Mouse (Mus musculus): ENCODE results near the gene Atp5g2. TPM values are rescaled to one million over a fixed set of nuclear protein-coding genes. Genes with fewer than 3 reads are reported as not detected.
A peak's percentile ranks its signal among the peaks of the same experiment; 100 is the strongest.

Gene Atp5g2
- polyA plus RNA-seq, 1 experiment = 212 TPM

DNA sequence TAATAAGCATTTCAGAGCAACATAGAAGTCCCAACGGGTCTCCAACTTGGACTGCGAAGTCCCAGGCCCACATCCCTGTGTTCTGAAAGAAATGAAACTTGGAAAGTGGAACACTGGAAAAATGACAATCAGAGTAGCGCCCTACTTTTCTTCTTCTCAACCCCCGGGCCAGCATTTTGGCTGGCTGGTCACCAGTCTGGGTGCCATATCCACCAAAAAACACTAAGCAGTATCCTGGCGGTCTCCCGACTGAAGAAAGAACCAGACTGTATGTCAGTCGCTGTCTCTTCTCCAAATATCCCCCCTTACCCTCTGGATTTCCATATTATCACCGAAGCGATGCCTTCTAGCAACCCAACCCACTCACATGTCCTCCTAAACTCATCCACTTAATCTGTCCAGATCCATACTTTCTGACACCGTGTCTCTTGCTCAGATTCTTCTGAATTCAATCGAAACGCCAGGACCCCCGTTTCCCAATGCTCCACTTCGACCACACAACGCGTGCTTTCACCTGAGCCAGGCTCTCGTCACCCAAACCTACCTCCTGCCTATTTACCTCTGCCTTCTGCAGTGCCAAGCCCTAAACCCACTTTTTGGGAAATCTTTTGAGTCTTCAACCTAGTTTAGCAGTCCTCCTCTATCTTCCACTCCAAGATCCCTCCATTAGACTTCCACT, 47.7 kb downstream of the Atp5g2 start:
- TF ChIP-seq POLR2A (IDR thresholded peaks at IDR 0.05; ENCODE audit: borderline replicate concordance, control insufficient read depth, low read depth, low read length) (no peak), CTCF (IDR thresholded peaks at IDR 0.05; ENCODE audit: control insufficient read depth, insufficient read depth, low read length) (no peak)
- WGBS = 2% methylated on average over 17 of the region's 17 CpGs
- Histone ChIP-seq H3K4me3 (replicated peaks; ENCODE audit: control insufficient read depth, low read depth, low read length) (peak overlapping the region; percentile 91), H3K4me1 (ENCODE audit: control insufficient read depth, insufficient read depth, low read length) (no peaks in the 10 kb centered on the region; the same call in 1 of the 2 replicates), H3K27ac (ENCODE audit: control insufficient read depth, insufficient read depth, low read depth, low read length, poor library complexity) (peak overlapping the region; percentile 45; the same call in 1 of the 2 replicates)

DNA sequence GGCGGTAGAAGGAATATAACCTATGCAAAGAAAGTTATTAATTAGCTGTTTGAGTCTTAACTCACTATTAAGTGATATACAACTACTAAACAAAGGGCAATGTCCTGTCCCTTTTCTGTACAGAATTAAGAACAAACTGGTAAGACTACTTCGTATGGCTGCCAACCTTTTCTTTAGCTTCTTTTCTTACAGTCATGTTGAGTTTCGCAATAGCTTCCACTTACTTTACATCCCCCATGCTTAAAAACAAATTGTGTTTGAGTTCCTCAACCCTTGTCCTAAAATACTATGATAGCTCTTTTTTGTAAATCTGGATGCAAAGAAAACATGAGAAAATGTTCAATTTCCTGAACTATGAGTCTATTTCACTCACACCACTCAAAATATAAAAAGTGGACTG, 49.0 kb downstream of the Atp5g2 start:
- WGBS = 58% methylated on average over 3 of the region's 3 CpGs
- Histone ChIP-seq H3K4me3 (replicated peaks; ENCODE audit: control insufficient read depth, low read depth, low read length) (no peak overlapping the region), H3K4me1 (ENCODE audit: control insufficient read depth, insufficient read depth, low read length) (no peaks in the 10 kb centered on the region; the same call in 1 of the 2 replicates), H3K27ac (ENCODE audit: control insufficient read depth, insufficient read depth, low read depth, low read length, poor library complexity) (no peak overlapping the region)
- TF ChIP-seq POLR2A (IDR thresholded peaks at IDR 0.05; ENCODE audit: borderline replicate concordance, control insufficient read depth, low read depth, low read length) (no peak), CTCF (IDR thresholded peaks at IDR 0.05; ENCODE audit: control insufficient read depth, insufficient read depth, low read length) (no peak)

DNA sequence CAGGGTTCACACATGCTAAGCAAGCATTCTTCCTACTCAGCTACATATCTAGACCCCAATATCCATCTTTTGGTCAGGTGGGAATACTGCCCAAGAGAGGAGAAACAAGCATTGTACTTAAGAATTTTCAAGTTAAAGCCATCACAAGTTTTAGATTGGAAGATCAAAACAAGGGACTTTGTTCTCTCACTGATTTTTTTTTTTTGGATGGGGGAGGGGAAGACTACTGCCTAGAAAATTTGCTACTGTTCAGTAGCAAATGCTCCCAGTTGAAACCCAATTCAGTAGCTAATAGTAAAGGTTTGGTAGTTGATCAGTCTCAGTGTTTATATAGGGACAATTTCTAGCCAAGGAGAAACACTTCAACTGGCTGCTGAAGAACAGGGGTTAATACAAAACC, 49.6 kb downstream of the Atp5g2 start:
- H3K4me1 ChIP-seq (ENCODE audit: control insufficient read depth, insufficient read depth, low read length) = no peaks in the 10 kb centered on the region; the same call in 1 of the 2 replicates
- H3K27ac ChIP-seq (ENCODE audit: control insufficient read depth, insufficient read depth, low read depth, low read length, poor library complexity) = no peak overlapping the region
- TF ChIP-seq CTCF (IDR thresholded peaks at IDR 0.05; ENCODE audit: control insufficient read depth, insufficient read depth, low read length) (no peak), POLR2A (IDR thresholded peaks at IDR 0.05; ENCODE audit: borderline replicate concordance, control insufficient read depth, low read depth, low read length) (no peak)
- no peak overlapping the region for H3K4me3 ChIP-seq (replicated peaks; ENCODE audit: control insufficient read depth, low read depth, low read length)

DNA sequence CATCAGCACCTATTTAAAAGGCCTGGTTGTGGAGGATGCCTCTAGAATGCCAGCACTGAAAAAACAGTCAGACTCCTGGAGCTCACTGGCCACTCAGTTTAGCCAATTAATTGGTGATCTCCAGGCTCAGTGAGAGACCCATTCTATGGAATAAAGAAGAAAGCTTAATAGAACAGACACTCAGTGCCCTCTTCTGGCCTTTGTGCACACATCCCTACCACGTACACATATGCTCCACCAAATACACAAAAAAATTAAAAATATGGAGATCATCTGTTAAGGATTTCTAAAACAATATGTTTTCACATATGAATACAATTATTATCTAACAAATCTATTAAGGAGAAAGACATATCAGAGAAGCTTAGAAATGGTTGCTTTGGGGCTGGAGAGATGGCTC, 51.4 kb downstream of the Atp5g2 start:
- TF ChIP-seq POLR2A (IDR thresholded peaks at IDR 0.05; ENCODE audit: borderline replicate concordance, control insufficient read depth, low read depth, low read length) = no peak
- TF ChIP-seq CTCF (IDR thresholded peaks at IDR 0.05; ENCODE audit: control insufficient read depth, insufficient read depth, low read length) = no peak
- Histone ChIP-seq H3K4me1 (ENCODE audit: control insufficient read depth, insufficient read depth, low read length) (no peaks in the 10 kb centered on the region; the same call in 1 of the 2 replicates), H3K4me3 (replicated peaks; ENCODE audit: control insufficient read depth, low read depth, low read length) (no peak overlapping the region), H3K27ac (ENCODE audit: control insufficient read depth, insufficient read depth, low read depth, low read length, poor library complexity) (no peak overlapping the region)
- 76% methylated on average over 1 of the region's 1 CpGs for WGBS

DNA sequence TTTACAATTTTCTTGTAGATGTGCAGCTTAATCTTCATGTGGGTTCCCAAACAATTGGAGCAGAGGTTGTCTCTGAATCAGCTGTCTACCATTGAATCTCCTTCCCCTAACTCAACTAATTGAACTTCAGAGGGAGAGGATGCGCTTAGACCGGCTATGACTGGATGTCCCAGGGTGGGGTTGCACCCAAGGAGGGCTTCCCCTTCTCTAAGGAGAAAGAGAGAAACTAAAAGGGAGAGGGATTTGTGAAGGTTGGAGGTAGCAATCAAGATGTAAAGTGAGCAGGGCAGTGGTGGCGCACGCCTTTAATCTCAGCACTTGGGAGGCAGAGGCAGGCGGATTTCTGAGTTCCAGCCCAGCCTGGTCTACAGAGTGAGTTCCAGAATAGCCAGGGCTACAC, 52.7 kb downstream of the Atp5g2 start:
- Histone ChIP-seq H3K27ac (ENCODE audit: control insufficient read depth, insufficient read depth, low read depth, low read length, poor library complexity) (no peak overlapping the region), H3K4me3 (replicated peaks; ENCODE audit: control insufficient read depth, low read depth, low read length) (no peak overlapping the region), H3K4me1 (ENCODE audit: control insufficient read depth, insufficient read depth, low read length) (no peaks in the 10 kb centered on the region; the same call in 1 of the 2 replicates)
- 85% methylated on average over 5 of the region's 5 CpGs for WGBS
- TF ChIP-seq CTCF (IDR thresholded peaks at IDR 0.05; ENCODE audit: control insufficient read depth, insufficient read depth, low read length) (no peak), POLR2A (IDR thresholded peaks at IDR 0.05; ENCODE audit: borderline replicate concordance, control insufficient read depth, low read depth, low read length) (no peak)

DNA sequence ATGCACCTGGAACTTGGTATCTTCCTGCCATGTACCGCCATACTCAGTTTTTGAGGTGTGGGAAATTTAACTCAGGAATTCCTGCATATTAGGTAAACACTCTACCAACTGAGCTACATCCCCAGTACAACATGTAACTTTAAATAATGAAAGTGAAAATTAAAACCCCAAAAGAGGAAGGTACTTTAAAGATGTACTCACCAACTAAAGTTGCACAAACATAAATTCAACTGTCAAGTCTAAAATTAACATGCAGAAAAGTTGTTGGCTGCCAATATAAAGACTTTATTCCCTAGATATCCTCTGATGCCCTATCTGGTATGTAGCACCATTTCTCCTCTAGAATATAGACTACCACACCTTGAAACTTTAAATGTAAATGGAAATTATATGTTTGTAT, 54.5 kb downstream of the Atp5g2 start:
- no peaks in the 10 kb centered on the region; the same call in 1 of the 2 replicates for H3K4me1 ChIP-seq (ENCODE audit: control insufficient read depth, insufficient read depth, low read length)
- no peak overlapping the region for H3K27ac ChIP-seq (ENCODE audit: control insufficient read depth, insufficient read depth, low read depth, low read length, poor library complexity)
- H3K4me3 ChIP-seq (replicated peaks; ENCODE audit: control insufficient read depth, low read depth, low read length) = no peak overlapping the region
- TF ChIP-seq POLR2A (IDR thresholded peaks at IDR 0.05; ENCODE audit: borderline replicate concordance, control insufficient read depth, low read depth, low read length) (no peak), CTCF (IDR thresholded peaks at IDR 0.05; ENCODE audit: control insufficient read depth, insufficient read depth, low read length) (no peak)
- WGBS = 4% methylated on average over 1 of the region's 1 CpGs

DNA sequence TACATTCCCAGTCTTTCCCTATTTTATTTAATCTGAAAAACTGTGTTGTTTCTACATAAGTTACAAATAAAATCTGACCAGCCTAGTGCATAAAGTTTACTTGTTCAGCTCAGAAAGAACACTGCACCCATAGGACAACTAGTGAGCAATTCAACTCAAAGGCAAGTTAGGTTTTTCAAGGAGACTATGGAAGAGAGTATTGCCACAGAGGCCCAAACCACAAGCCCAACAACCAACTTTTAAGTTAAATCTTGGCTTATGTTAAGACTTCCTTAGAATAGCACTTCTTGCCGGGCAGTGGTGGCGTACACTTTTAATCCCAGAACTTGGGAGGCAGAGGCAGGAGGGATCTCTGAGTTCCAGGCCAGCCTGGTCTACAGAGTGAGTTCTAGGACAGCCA, 56.0 kb downstream of the Atp5g2 start:
- H3K4me1 ChIP-seq (ENCODE audit: control insufficient read depth, insufficient read depth, low read length) = no peaks in the 10 kb centered on the region; the same call in 1 of the 2 replicates
- no peak for TF ChIP-seq POLR2A (IDR thresholded peaks at IDR 0.05; ENCODE audit: borderline replicate concordance, control insufficient read depth, low read depth, low read length)
- no peak for TF ChIP-seq CTCF (IDR thresholded peaks at IDR 0.05; ENCODE audit: control insufficient read depth, insufficient read depth, low read length)
- no peak overlapping the region for H3K27ac ChIP-seq (ENCODE audit: control insufficient read depth, insufficient read depth, low read depth, low read length, poor library complexity)
- no peak overlapping the region for H3K4me3 ChIP-seq (replicated peaks; ENCODE audit: control insufficient read depth, low read depth, low read length)
- 37% methylated on average over 2 of the region's 2 CpGs for WGBS

DNA sequence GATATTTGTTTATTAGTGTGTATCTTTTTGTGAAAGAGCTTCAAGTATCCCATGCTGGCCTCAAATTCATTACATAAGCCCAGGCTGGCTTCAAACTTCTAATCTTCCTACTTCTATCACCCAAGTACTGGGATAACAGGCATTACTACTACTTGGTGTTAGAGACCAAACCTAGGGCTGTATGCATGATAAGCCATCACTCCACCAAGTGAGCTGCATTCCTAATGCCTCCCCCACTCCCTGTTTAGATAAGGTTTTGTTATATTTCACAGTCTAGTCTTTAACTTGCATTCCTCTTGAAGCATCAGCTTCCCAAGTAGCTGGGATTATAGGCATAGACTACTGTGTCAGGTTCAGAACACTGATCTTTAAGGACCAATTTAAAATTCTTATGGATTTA, 57.9 kb downstream of the Atp5g2 start:
- Histone ChIP-seq H3K4me3 (replicated peaks; ENCODE audit: control insufficient read depth, low read depth, low read length) (no peak overlapping the region), H3K27ac (ENCODE audit: control insufficient read depth, insufficient read depth, low read depth, low read length, poor library complexity) (no peak overlapping the region), H3K4me1 (ENCODE audit: control insufficient read depth, insufficient read depth, low read length) (no peaks in the 10 kb centered on the region; the same call in 1 of the 2 replicates)
- TF ChIP-seq POLR2A (IDR thresholded peaks at IDR 0.05; ENCODE audit: borderline replicate concordance, control insufficient read depth, low read depth, low read length) = no peak
- no peak for TF ChIP-seq CTCF (IDR thresholded peaks at IDR 0.05; ENCODE audit: control insufficient read depth, insufficient read depth, low read length)

DNA sequence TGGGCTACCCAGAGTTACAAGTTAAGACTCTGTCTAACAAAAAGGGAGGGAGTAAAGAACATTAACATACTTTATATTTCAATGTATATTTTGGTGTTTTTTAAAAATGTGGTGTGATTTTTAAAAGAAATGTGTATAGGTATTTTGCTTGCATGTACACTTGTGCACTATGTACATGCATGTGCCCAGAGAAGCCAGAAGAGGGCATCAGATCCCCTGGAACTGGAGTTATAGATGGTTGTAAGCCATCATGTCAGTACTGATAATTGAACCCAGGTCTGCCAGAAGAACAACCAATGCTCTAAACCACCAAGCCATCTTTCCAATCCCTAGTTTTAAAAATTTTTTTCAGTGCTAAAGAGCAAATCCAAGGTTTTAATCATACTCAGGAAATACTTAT, 59.2 kb downstream of the Atp5g2 start:
- TF ChIP-seq CTCF (IDR thresholded peaks at IDR 0.05; ENCODE audit: control insufficient read depth, insufficient read depth, low read length) (no peak), POLR2A (IDR thresholded peaks at IDR 0.05; ENCODE audit: borderline replicate concordance, control insufficient read depth, low read depth, low read length) (no peak)
- H3K27ac ChIP-seq (ENCODE audit: control insufficient read depth, insufficient read depth, low read depth, low read length, poor library complexity) = no peak overlapping the region
- H3K4me3 ChIP-seq (replicated peaks; ENCODE audit: control insufficient read depth, low read depth, low read length) = no peak overlapping the region
- H3K4me1 ChIP-seq (ENCODE audit: control insufficient read depth, insufficient read depth, low read length) = no peaks in the 10 kb centered on the region

Other genes with a start within 250 kb of the Atp5g2 start
- 4.8 TPM in 1 of 2 replicates, not detected in the other for gene Amhr2, start 227.0 kb downstream of the Atp5g2 start, polyA plus RNA-seq (2011; ENCODE audit: insufficient read depth, insufficient read length, low replicate concordance, missing spikeins)
- gene Prr13, start 213.3 kb downstream of the Atp5g2 start, polyA plus RNA-seq (2011; ENCODE audit: insufficient read depth, insufficient read length, low replicate concordance, missing spikeins) = 125 and 251 TPM in 2 replicates
- 210 and 264 TPM in 2 replicates for gene Pcbp2, start 201.8 kb downstream of the Atp5g2 start, polyA plus RNA-seq (2011; ENCODE audit: insufficient read depth, insufficient read length, low replicate concordance, missing spikeins)
- gene Gm10337, start 168.6 kb downstream of the Atp5g2 start, polyA plus RNA-seq (2011; ENCODE audit: insufficient read depth, insufficient read length, low replicate concordance, missing spikeins) = not detected in 2 replicates
- 2.2 and 3.1 TPM in 2 replicates for gene Map3k12, start 155.3 kb downstream of the Atp5g2 start, polyA plus RNA-seq (2011; ENCODE audit: insufficient read depth, insufficient read length, low replicate concordance, missing spikeins)
- 38.4 and 67.5 TPM in 2 replicates for gene Tarbp2, start 154.2 kb downstream of the Atp5g2 start, polyA plus RNA-seq (2011; ENCODE audit: insufficient read depth, insufficient read length, low replicate concordance, missing spikeins)
- gene Npff, start 147.4 kb downstream of the Atp5g2 start, polyA plus RNA-seq (2011; ENCODE audit: insufficient read depth, insufficient read length, low replicate concordance, missing spikeins) = 16.0 and 32.7 TPM in 2 replicates
- 7.3 TPM in 1 of 2 replicates, not detected in the other for gene Gm28047, start 47.3 kb downstream of the Atp5g2 start, polyA plus RNA-seq (2011; ENCODE audit: insufficient read depth, insufficient read length, low replicate concordance, missing spikeins)
- 29.6 and 45.2 TPM in 2 replicates for gene Atf7, start 46.9 kb downstream of the Atp5g2 start, polyA plus RNA-seq (2011; ENCODE audit: insufficient read depth, insufficient read length, low replicate concordance, missing spikeins)
- 24.4 and 28.0 TPM in 2 replicates for gene Calcoco1, start 49.8 kb upstream of the Atp5g2 start, polyA plus RNA-seq (2011; ENCODE audit: insufficient read depth, insufficient read length, low replicate concordance, missing spikeins)
- gene Hoxc13, start 248.8 kb upstream of the Atp5g2 start, polyA plus RNA-seq (2011; ENCODE audit: insufficient read depth, insufficient read length, low replicate concordance, missing spikeins) = not detected in 2 replicates

All from bone marrow, adult 2 months (tissue).